Mouse (Mus musculus): ENCODE results near the gene Map3k13.

Gene Map3k13

GRCm38 (mm10) chr16:21916681-21917080, 122.5 kb downstream of the Map3k13 start:
- no peak for DNase-seq

DNA sequence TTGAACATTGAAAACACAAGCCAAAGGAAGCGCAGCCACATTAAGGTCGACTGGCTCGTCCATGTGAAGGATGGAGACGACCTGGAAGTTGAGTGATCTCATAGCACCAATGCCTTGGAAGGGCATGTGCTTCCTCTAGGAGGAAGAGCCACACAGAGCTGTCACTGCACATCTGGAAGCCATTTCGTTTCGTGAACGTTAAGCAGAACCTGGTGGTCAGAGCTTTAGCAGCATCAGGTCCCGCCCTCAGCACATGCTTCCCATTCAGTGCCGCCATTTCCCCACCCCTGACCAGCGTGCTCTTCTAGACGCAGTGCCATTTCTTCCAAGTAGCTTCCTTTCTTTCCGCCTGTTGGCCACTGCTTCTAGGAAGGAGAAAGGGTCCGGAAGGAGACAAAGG, 134.3 kb downstream of the Map3k13 start:
- peak; percentile 46 for DNase-seq

DNA sequence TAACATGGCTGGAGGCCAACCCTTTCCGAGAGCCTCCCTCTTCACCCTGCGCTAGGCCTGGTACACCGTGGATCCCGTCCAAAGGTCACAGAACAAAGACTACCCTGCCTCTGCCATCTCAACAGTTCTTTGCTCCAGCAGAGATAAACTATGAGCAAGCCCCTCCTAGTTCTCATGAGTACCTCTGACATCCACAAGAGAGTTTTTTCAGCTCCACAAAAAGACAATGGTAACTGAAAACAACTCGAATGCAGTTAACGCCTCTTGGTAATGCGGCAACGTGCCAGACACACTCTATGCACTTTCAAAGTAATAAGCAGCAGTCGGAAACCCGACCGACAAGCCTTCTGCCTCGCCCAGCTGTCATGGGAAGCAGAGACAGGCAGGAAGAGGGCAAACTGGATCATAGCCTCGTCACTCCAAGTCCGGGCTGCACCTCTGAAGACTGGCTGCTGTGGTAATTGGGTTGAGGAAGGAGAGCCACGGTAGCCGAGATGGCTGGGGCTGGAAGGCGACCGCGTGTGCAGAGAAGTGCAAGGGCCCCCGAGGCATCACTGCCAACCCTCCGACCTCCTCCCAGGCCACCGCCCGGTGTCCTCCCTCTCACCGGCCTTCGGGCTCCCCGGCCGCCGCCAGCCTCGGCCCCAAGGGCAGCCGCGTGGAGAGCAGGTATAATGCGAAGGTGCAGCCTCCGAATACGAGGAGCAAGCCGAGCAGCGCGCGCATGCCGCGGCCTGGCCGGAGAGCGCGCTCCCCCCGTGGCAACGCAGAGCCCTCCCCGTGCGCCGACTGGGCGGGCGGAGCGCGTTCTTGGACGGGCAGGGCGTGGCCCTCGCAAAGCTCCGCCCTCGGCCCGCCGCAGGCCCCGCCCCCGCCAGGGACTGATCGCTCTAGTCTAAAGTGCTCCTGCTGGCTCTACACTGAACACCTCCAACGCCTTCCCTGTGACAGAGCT, 152.9 kb downstream of the Map3k13 start, which contains the start of gene Tmem41a:
Gene Tmem41a (minus strand): TSS at position 792 of the 955 bp plus-strand sequence.
- DNase-seq: peak; percentile 93

- DNase-seq: no peak
Measured at GRCm38 (mm10) chr16:21955591-21955990, 161.4 kb downstream of the Map3k13 start.

- DNase-seq: no peak
Measured at GRCm38 (mm10) chr16:21965576-21965975, 171.4 kb downstream of the Map3k13 start.

GRCm38 (mm10) chr16:21969874-21970273, 175.7 kb downstream of the Map3k13 start:
- no peak for DNase-seq

DNA sequence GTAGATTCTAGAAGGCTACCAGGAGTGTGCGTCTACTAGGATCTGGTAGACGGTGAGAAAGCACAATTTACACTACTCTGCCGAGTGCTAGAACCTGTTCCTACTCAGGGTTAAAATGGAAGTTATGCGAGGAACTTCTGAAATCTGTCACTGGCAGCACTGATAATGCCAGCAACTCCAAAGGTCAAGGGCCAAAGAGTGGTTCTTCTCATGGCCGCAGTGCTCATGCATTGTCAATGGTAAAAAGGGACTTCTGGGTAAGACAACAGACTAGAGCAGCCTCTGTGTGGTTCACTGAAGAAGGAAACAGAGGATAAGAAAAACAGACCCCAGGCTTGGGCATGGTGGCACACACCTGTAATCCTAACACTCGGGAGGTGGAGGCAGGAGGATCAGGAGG, 176.4 kb downstream of the Map3k13 start:
- DNase-seq: no peak

DNA sequence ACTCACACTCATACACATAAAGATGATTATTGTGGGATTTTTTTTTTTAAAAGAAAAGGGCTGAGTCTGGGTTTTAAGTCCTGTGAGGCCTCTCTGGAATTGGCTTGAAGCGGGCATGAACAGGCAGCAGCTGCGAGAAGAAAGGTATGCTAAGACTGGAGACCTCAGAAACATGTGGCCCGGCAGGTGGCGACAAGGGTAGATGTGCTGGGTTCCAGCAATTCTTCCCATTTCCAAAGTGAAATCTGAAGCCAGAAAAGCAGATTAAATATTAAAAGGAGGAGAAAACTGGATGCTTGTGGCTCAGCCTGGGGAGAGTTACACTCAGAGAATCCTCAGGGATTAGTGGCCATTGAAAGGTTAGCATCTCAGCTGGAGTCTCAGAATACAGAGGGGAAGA, 177.3 kb downstream of the Map3k13 start:
- DNase-seq: no peak

GRCm38 (mm10) chr16:21976203-21976602, 182.1 kb downstream of the Map3k13 start:
- DNase-seq: peak; percentile 34

DNA sequence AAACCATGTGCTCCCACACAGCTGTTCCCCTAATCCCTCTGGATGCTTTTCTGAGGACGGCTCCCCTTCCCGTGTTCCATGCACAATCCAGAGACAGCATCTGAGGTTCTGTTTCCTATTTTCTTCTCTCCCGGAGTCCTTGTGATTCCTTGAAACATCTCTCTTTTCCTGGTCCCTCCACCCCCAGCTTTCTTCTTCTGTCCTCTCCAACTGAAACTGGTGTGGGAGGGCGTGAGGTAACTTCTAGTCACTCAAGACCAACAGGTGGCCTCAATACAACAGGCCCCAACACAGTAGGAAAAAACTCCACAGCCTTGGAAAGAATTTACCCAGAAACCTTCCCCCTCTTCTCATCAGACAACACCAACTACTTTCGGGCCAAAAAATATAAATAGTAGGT, 183.2 kb downstream of the Map3k13 start:
- no peak for DNase-seq

All from embryo, embryonic 11 days (tissue).